Mouse (Mus musculus) B cell, adult 2 months (primary cell): ENCODE data around the gene Leng8.
"Not testable (repeated sequence)": the region's sequence is repeated elsewhere in the genome, so short reads cannot be mapped to it uniquely, and the experiment has no call there.

ENCODE experiments used
- DNase-seq, 2 experiments: peaks; one replicate each; pipeline ENCODE4 v3.0.0; 2022

Leng8 gene

GRCm38 (mm10) chr7:4148341-4149208, 11.7 kb downstream of the Leng8 start:
- DNase-seq = no peak

GRCm38 (mm10) chr7:4149209-4150054, 12.6 kb downstream of the Leng8 start:
- peak; percentile 82 to 86 for DNase-seq

GRCm38 (mm10) chr7:4150059-4150541, 13.3 kb downstream of the Leng8 start, which contains the start of gene Leng9:
Leng9 (minus strand) TSS chr7:4150374.
- peak; percentile 80 to 81 for DNase-seq

GRCm38 (mm10) chr7:4150811-4151221, 14.0 kb downstream of the Leng8 start:
- DNase-seq = peak; percentile 48 to 51

- no peak for DNase-seq
These were observed 14.4 kb downstream of the Leng8 start for GRCm38 (mm10) chr7:4151241-4151640.

GRCm38 (mm10) chr7:4154356-4154755, 17.5 kb downstream of the Leng8 start:
- DNase-seq = no peak

GRCm38 (mm10) chr7:4154976-4155375, 18.1 kb downstream of the Leng8 start:
- DNase-seq = no peak

- DNase-seq = not testable (repeated sequence)
These were observed 24.8 kb downstream of the Leng8 start for GRCm38 (mm10) chr7:4161596-4161995.

GRCm38 (mm10) chr7:4163571-4164072, 26.8 kb downstream of the Leng8 start:
- no peak for DNase-seq

- no peak for DNase-seq
These were observed 27.5 kb downstream of the Leng8 start, which contains the start of gene Cdc42ep5 for GRCm38 (mm10) chr7:4164090-4164910. Cdc42ep5 (minus strand) TSS chr7:4164860.

GRCm38 (mm10) chr7:4165286-4165685, 28.4 kb downstream of the Leng8 start:
- DNase-seq = no peak

- DNase-seq = no peak
These were observed 30.3 kb downstream of the Leng8 start for GRCm38 (mm10) chr7:4167098-4167497.

- no peak for DNase-seq
These were observed 33.5 kb downstream of the Leng8 start for GRCm38 (mm10) chr7:4170193-4170938.

- DNase-seq = no peak
These were observed 41.6 kb downstream of the Leng8 start for GRCm38 (mm10) chr7:4178438-4178837.
